In genomic region chr11:11726807-11727276, GRCm38 (mm10) we compare ENCODE assay signal across 1 mouse cellular context.
TF ChIP-seq lines count a peak whose summit lies in the region.

No protein-coding gene starts in this region.

TF ChIP-seq in CH12.LX, 34 proteins besides CTCF, POLR2A, EP300 and RAD21 (continued from another document):
- TF ChIP-seq UBTF (IDR thresholded peaks at IDR 0.05; ENCODE audit: low read depth, low read length) = no peak
- peak; percentile 93 for TF ChIP-seq ETS1 (conservative IDR thresholded peaks at IDR 0.05; ENCODE audit: low read depth, low read length)
- peak; percentile 80 for TF ChIP-seq MAFK (IDR thresholded peaks at IDR 0.05; ENCODE audit: insufficient replicate concordance, low read length)
- TF ChIP-seq NRF1 (IDR thresholded peaks at IDR 0.05; ENCODE audit: low read depth, low read length) = 0 out of 2 replicates have a peak, but pooled peaks have one; percentile 17
- TF ChIP-seq CHD2 (IDR thresholded peaks at IDR 0.05; ENCODE audit: low read length) = peak; percentile 81
- 0 out of 2 replicates have a peak, but pooled peaks have one; percentile 45 for TF ChIP-seq TBP (conservative IDR thresholded peaks at IDR 0.05; ENCODE audit: low read depth, low read length)
- peak; percentile 50; the same call in 1 of the 2 replicates for TF ChIP-seq HCFC1 (IDR thresholded peaks at IDR 0.05; ENCODE audit: low read depth, low read length)
- peak; percentile 45 for TF ChIP-seq SMC3 (IDR thresholded peaks at IDR 0.05; ENCODE audit: low read depth, low read length)
- peak; percentile 49; the same call in 1 of the 2 replicates for TF ChIP-seq ZNF384 (IDR thresholded peaks at IDR 0.05; ENCODE audit: low read depth, low read length)
- TF ChIP-seq TCF12 (IDR thresholded peaks at IDR 0.05; ENCODE audit: low read depth, low read length) = peak; percentile 90
- TF ChIP-seq POLR2AphosphoS2 (IDR thresholded peaks at IDR 0.05; ENCODE audit: low read depth, low read length) = no peak; the same call in 1 of the 2 replicates
- no peak for TF ChIP-seq PAX5 (IDR thresholded peaks at IDR 0.05; ENCODE audit: low read length)
- TF ChIP-seq MAZ (IDR thresholded peaks at IDR 0.05; ENCODE audit: low read depth, low read length) = peak; percentile 82; the same call in 1 of the 2 replicates
- 0 out of 2 replicates have a peak, but pooled peaks have one; percentile 67 for TF ChIP-seq E2F4 (IDR thresholded peaks at IDR 0.05; ENCODE audit: insufficient replicate concordance, low read depth, low read length)
- TF ChIP-seq GABPA (IDR thresholded peaks at IDR 0.05; ENCODE audit: insufficient replicate concordance, low read depth, low read length) = no peak
- peak; percentile 96 for TF ChIP-seq BHLHE40 (IDR thresholded peaks at IDR 0.05; ENCODE audit: low read depth, low read length)
- TF ChIP-seq USF1 (IDR thresholded peaks at IDR 0.05; ENCODE audit: low read depth, low read length) = no peak
- peak; percentile 77 for TF ChIP-seq SIN3A (IDR thresholded peaks at IDR 0.05; ENCODE audit: low read length)
- TF ChIP-seq NELFE (IDR thresholded peaks at IDR 0.05; ENCODE audit: low read depth, low read length) = 0 out of 2 replicates have a peak, but pooled peaks have one; percentile 39
- TF ChIP-seq CHD1 (IDR thresholded peaks at IDR 0.05; ENCODE audit: low read depth, low read length) = peak; percentile 83; the same call in 1 of the 2 replicates
- TF ChIP-seq ZC3H11A (IDR thresholded peaks at IDR 0.05; ENCODE audit: low read depth, low read length) = no peak; the same call in 1 of the 2 replicates
- TF ChIP-seq ZMIZ1 (IDR thresholded peaks at IDR 0.05; ENCODE audit: low read depth, low read length) = peak; percentile 65
